In genomic region chr3:21977775-21978174, GRCm38 (mm10) we compare ENCODE assay signal across 15 mouse cellular contexts.
"Had no signal": no experiment of that assay in that cellular context is flagged by ENCODE, and none has a peak within 500 bp of the region (broad histone marks: within the 10 kb centered on the region; RNA-seq: fewer than 3 reads in every experiment).

No protein-coding gene starts in this region.

- H3K9me3 ChIP-seq: kidney, embryonic 15.5 days; limb, embryonic 10.5 days had no signal

- ATAC-seq: lung, postnatal 0 days had no signal

- H3K27ac ChIP-seq: kidney, embryonic 15.5 days; limb, embryonic 10.5 days; limb, embryonic 13.5 days; macrophage had no signal

- DNase-seq: kidney, adult 11 months; kidney, adult 8-10 months; kidney, postnatal 10 days; kidney, postnatal 36 days; lung, embryonic 14.5 days; midbrain, embryonic 14.5 days; thymus, adult 18-20 months; thymus, postnatal 36 days had no signal

- H3K36me3 ChIP-seq: kidney, embryonic 15.5 days; limb, embryonic 10.5 days; limb, embryonic 13.5 days had no signal

- H3K4me3 ChIP-seq: kidney, embryonic 15.5 days; limb, embryonic 10.5 days; limb, embryonic 13.5 days; megakaryocyte, embryonic 14.5 days had no signal

- H3K4me1 ChIP-seq: kidney, embryonic 15.5 days; limb, embryonic 10.5 days; limb, embryonic 13.5 days had no signal

- H3K9ac ChIP-seq: kidney, embryonic 15.5 days; limb, embryonic 13.5 days; lung, embryonic 14.5 days had no signal

- H3K4me2 ChIP-seq: kidney, embryonic 15.5 days; limb, embryonic 13.5 days; lung, embryonic 14.5 days; midbrain, embryonic 11.5 days had no signal

- H3K27me3 ChIP-seq: kidney, embryonic 15.5 days; limb, embryonic 13.5 days; megakaryocyte, embryonic 14.5 days had no signal
